Mouse (Mus musculus) thymus, adult 18-20 months (tissue): Measurements from ENCODE around the gene Man2a2.

Source experiments
- DNase-seq, 2 experiments: peaks; one replicate each; pipeline ENCODE4 v3.0.0; 2022; ENCODE audit warnings: mixed read lengths in 2 of 2

The Man2a2 gene

GRCm38 (mm10) chr7:80369461-80369860 lies 1.7 kb downstream of the Man2a2 start:
- DNase-seq: no peak

DNA sequence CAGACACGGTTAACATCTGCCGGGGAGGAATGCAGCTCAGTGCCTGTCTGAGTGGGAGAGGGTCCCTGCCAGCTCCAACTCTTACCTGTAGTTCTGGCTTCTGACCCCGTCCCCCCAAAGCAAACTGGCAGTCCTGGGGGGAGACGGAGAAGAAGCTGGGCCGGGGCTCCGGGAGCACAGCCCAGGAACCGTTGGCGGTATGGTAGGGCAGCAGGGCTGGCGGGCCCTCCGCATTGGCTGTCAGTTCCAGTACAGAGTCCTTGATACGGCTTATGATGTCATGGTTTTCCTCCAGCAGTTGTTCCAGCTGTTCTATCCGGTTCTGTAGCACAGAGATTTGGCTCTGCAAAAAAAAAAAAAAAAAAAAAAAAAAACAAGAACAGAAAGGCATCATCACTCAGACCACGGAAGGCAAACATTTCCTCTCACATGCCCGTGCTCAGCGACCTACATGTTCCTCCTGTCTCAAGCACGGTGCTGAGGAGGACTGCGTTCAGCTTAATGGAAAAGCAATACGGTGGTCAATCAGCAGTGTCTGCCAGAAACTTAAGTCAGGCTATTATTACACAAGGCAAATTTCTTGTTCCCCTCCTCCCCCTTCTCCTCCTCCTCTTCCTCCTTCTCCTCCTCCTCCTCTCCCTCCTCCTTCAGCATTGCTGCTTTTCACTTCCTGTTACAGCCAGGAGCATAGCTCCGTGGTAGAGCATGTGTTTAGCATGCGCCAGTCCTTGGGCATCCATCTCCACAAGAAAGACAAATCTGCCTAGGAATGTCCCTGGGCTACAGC lies 2.3 kb downstream of the Man2a2 start:
- no peak for DNase-seq

- DNase-seq: no peak
These were observed 3.2 kb downstream of the Man2a2 start for GRCm38 (mm10) chr7:80368009-80368408.

GRCm38 (mm10) chr7:80367232-80367631 lies 3.9 kb downstream of the Man2a2 start:
- DNase-seq: no peak

- DNase-seq: no peak
These were observed 5.4 kb downstream of the Man2a2 start for GRCm38 (mm10) chr7:80365759-80366158.

GRCm38 (mm10) chr7:80360435-80360834 lies 10.7 kb downstream of the Man2a2 start:
- DNase-seq: no peak

DNA sequence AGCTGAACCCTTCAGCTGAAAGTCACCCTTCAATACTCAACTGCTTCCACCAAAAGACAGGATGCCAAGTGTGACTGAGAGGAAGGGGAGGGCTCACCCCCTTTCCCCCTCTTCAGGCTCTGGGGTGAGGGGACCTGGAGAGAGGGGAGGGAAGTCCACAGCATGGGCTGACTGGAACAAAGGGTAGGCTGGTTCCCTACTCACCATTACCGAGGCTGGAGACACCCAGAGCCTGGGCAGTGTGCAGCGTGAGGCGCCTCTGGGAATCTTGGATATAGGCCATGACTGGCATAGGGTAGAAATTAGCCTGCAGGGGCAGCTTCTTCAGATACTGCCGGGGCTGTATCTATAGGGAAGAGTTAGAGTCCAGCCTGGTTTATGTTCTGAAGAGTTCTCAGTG lies 13.1 kb downstream of the Man2a2 start:
- no peak for DNase-seq

GRCm38 (mm10) chr7:80357156-80357555 lies 14.0 kb downstream of the Man2a2 start:
- DNase-seq: no peak

GRCm38 (mm10) chr7:80356351-80356750 lies 14.8 kb downstream of the Man2a2 start:
- no peak for DNase-seq

- no peak for DNase-seq
These were observed 18.3 kb downstream of the Man2a2 start for GRCm38 (mm10) chr7:80352920-80353319.

DNA sequence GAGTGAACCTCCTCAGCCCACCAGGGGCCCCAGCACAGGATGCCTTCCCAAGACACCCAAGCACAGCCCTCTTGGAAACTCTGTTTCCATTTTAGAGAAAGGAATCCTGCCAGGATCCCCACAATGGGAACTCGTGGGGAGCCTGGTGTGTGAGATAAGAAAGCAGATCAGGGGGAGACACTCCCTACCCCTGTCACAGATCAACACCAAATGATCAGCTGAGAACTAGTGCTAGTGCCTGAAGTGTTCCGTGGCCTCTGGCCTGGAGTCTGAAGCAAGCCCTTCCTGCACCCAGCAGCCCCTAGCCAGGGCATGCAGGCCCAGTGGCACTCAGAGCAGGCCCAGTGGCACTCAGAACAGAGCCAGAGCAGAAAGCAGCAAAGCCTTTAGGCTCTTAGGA lies 20.4 kb downstream of the Man2a2 start:
- DNase-seq: no peak

GRCm38 (mm10) chr7:80347670-80348586 lies 23.2 kb downstream of the Man2a2 start:
- DNase-seq: no peak

GRCm38 (mm10) chr7:80346830-80347229 lies 24.3 kb downstream of the Man2a2 start:
- no peak for DNase-seq

- no peak for DNase-seq
These were observed 25.0 kb downstream of the Man2a2 start for GRCm38 (mm10) chr7:80346173-80346572.

DNA sequence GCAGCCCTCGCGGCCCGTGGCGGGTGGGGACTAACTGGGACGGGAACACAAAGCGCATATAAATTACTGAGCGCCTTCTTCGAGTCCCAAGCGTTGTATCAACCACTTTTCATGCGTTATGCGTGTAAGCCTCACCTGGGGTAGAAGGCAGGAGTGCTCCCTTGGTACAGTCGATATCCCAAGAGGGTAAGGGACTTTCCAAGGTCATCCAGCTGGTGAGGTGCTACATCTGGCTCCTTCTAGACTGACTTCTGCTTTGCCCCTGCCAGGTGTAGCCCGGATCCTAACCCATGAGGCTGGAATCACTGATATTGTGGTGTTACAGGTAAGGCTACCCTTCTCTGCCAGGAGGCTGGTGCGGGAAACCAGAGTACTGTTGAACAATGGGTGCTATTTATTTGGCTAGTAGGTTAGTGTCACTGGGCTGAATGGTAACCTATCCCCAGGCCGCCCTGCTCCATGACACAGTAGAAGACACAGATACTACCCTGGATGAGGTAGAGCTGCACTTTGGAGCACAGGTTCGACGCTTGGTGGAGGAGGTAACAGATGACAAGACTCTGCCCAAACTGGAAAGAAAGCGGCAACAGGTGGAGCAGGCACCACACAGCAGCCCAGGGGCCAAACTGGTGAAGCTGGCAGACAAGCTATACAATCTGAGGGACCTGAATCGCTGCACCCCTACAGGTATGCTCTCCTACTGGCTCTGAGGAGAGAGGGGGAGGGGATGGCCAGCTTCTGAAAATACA lies 27.7 kb downstream of the Man2a2 start:
- no peak for DNase-seq

DNA sequence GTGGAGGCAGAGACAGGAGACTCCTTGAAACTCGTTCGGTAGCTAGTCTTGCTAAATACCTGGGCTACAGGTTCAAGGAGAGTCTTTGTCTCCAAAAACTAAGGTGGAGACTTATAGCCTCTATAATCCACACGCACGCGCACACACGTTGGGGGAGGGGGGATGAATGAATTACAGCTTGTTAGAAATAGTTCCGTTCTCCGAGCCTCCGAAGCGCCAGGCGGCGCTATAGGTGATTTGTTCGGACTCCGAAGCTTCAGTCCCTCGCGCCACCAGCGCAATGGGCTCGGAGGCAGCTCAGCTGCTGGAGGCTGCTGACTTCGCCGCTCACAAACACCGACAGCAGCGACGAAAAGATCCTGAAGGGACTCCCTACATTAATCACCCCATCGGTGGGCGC lies 28.3 kb downstream of the Man2a2 start, which contains the start of gene Hddc3:
Gene Hddc3, plus strand, starts transcription at position 247 of the 400 bp plus-strand sequence.
- peak; percentile 83 to 89 for DNase-seq

DNA sequence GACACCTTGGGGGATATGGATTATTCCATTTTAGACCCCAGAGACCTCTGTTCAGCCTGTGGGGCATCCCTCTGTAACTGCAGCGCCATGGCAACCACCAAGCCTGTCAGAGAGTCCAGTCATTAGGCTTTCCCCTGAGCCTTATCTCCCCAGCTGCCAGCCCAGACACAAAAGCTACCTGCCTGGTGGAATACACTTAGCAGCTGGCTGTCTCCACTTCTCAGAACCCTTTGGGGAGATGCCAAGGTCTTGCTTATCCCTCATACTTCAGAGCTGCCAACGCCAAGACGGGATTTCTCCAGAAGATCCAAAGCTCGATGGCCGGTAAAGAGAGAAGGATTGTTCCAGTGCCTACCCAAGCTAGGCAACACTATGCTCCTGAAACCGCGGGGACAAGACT lies 29.4 kb downstream of the Man2a2 start:
- DNase-seq: no peak

- DNase-seq: peak; percentile 69 to 78
These were observed 30.4 kb downstream of the Man2a2 start, which contains the start of gene Unc45a for GRCm38 (mm10) chr7:80340793-80341192. TSS of gene Unc45a (minus strand) at chr7:80341005.

GRCm38 (mm10) chr7:80339793-80340628 lies 31.2 kb downstream of the Man2a2 start:
- DNase-seq: peak; percentile 97

- DNase-seq: peak in 1 of 2 experiments; percentile 45
These were observed 31.8 kb downstream of the Man2a2 start for GRCm38 (mm10) chr7:80339371-80339770.

GRCm38 (mm10) chr7:80336932-80337331 lies 34.2 kb downstream of the Man2a2 start:
- DNase-seq: no peak

DNA sequence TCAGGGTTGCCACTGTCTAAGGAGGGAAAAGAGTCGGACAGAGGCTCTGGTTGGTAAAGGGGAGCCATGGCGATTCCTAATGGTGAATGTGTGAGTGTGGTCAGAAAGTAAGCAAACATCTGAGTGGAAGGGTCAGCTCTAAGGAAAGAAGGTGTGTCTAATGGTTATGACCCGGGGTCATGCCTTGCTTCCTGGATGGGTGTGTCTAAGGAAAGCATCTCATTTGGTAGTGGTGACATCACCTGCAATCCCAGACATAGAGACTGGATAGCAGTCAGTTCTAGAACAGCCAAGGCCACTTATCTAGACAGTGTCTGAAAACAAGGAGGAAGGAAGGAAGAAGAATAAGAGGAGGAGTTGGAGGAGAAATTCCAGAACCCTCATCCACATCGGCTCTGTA lies 36.3 kb downstream of the Man2a2 start:
- DNase-seq: no peak
